Mouse (Mus musculus) heart, postnatal 36 days (tissue): ENCODE results near the gene Csdc2. TPM values are rescaled to one million over a fixed set of nuclear protein-coding genes. Genes with fewer than 3 reads are reported as not detected.
"Not testable (repeated sequence)": the region's sequence is repeated elsewhere in the genome, so short reads cannot be mapped to it uniquely, and the experiment has no call there.

Experiments
- DNase-seq, 2 experiments: peaks; one replicate each; pipeline ENCODE4 v3.0.0; 2021 to 2022
- intact Hi-C: fragments of 180-260 bp; cut with DNase I; formaldehyde crosslinking; loops from one replicate; pipeline ENCODE4 v1.15.1; 2025
- total RNA-seq, 2 experiments: library from RNA; stranded (reverse); gene quantifications; 2 replicates each; pipeline ENCODE4 v1.2.3; 2021

Csdc2 gene
- total RNA-seq, 2 experiments from 2014 or later: 72.5 to 86.4 TPM

GRCm38 (mm10) chr15:81951159-81951558, 14.6 kb downstream of the Csdc2 start:
- intact Hi-C loops: loop anchor here (10.0 kb wide), 1 partner anchor 284 kb away; no protein-coding TSS in a partner anchor

GRCm38 (mm10) chr15:81952310-81952709, 15.8 kb downstream of the Csdc2 start:
- no peak for DNase-seq
- intact Hi-C loops: loop anchor here (10.0 kb wide), 1 partner anchor 282 kb away; no protein-coding TSS in a partner anchor

More at GRCm38 (mm10) chr15:81951159-81951558, 14.6 kb downstream of the Csdc2 start:
- DNase-seq: no peak

GRCm38 (mm10) chr15:81954151-81954583, 17.6 kb downstream of the Csdc2 start:
- intact Hi-C loops: loop anchor here (10.0 kb wide), 1 partner anchor 281 kb away; no protein-coding TSS in a partner anchor
- DNase-seq: no peak

GRCm38 (mm10) chr15:81954716-81955115, 18.2 kb downstream of the Csdc2 start:
- no peak for DNase-seq
- intact Hi-C loops: loop anchor here (10.0 kb wide), 1 partner anchor 280 kb away; no protein-coding TSS in a partner anchor

DNA sequence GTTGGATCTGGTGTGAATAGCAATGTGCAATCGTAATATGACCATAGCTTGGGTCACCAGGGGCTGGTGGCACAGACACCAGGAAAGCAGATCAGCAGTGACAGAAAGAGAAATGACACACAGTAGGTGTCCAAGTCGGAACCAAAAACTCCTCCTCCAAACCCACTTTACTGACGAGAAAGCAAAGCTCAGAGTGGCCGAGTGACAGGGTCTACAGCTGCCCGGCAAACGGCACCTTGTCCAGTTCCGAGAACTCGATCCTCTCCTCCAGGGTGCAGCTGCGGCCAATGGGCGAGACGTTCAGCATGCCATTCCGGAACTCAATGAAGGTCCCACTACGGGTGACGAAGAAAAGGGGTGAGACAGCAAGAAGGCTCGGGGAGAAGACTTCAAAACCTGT, 18.9 kb downstream of the Csdc2 start:
- no peak for DNase-seq
- intact Hi-C loops: loop anchor here (10.0 kb wide), 1 partner anchor 279 kb away; no protein-coding TSS in a partner anchor

DNA sequence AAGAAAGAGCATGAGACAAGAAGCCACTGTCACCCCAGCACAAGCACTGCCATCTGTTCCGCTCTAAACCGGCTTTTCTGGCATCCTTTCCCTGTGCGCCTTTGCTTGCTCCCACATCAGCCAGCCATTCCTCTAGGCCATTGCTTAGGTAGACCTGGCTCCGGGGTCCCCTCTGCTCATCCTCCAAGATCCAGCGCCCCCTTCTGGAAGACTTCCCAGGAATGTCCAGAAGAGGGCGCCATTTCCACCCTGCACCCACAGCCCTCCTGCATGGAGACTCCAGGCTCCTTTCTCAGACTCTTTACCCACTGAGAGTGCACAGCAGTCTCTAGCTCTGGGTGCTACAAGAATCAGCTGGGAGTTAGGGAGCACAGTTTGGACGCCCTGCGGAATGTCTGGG, 19.9 kb downstream of the Csdc2 start:
- DNase-seq: peak in 1 of 2 experiments; percentile 53
- intact Hi-C loops: loop anchor here (10.0 kb wide), 1 partner anchor 278 kb away; no protein-coding TSS in a partner anchor

DNA sequence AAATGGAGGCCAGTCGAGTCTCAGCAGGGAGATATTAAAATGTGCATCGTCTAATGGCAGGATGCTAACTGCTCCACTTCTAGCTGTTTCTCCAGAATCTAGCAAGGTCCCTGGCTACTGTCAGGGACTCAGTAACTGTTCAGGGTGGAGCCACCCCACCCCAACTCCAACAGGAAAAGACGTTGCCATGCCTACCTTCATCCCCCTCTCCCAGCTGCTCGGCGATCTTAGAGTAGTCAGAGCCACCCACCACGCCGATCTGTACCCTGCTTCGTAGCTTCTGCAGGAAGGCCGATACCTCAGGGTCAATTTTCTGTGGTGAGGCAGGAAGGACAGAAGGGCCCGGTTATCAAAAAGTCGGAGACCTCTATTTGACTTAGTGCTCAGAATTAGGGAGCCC, 21.0 kb downstream of the Csdc2 start:
- intact Hi-C loops: loop anchor here (10.0 kb wide), 1 partner anchor 277 kb away; no protein-coding TSS in a partner anchor
- no peak for DNase-seq

DNA sequence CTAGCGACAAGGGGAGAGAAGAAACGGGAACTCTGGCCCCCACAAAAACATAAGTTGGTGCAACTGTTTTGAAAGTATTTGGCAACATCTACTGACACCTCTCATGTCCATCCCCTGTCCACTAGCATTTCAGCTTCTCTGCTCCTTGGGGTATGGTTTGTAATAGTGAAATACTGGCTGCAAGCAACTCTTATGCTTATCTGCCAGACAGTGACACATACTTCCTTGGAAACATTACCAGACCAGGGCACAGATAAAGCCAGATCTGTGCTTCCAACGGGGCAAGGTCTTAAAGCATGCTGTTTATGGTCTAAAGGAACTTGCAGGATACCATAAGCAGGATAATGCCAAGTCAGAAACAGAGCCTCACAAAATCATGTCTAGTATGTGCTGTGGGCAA, 22.3 kb downstream of the Csdc2 start:
- intact Hi-C loops: loop anchor here (10.0 kb wide), 1 partner anchor 276 kb away; no protein-coding TSS in a partner anchor
- DNase-seq: no peak

DNA sequence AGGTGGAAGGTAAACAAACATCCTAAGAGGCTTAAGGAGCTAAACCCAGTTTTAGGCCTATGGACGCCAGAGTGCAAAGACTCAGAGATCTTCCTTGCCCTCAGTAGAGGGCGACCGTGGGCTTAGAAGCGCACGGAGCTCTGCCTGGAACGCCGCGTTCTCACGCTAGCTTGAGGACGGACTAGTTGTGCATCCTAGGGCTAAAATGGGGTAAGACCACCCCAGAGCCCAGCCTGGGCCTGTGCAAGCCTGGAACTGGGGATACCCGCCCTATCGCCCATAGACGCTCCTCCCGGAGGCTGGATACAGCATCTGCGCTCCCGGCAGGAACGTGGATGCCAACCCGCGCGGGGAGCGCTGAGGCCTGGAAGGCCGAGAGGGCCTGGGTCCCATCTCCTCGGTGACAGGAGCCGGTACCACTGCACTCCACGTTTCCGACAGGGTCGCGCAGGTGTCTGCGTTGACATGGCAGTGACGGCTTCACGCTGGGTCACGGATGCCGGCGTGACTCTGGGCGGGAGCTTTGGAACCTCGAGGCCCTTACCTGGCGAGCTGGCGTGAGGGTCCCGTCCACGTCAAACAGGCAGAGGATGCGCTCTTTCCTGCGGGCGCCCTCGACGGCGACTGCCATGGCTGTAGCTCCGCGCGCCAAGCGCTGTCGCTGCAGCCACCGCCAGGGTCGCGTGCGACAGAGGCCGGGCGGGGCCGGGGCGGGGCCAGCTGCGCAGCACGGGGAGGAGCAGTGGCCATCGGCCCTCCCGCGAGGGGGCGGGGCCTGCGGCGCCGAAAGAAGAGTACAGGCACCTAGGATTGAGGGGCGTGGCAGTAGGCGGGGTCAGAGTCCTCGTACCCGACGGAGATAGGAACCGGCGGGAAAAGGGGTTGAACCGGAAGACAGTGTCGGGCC, 23.9 kb downstream of the Csdc2 start, which contains the start of gene Pmm1:
Pmm1 (minus strand) TSS at position 760 of the 907 bp plus-strand sequence.
- intact Hi-C loops: loop anchor here (1.0 to 2.0 kb wide), 3 partner anchors 29 to 80 kb away; partner anchors contain the start of gene Polr3h
- peak; percentile 96 to 98 for DNase-seq

DNA sequence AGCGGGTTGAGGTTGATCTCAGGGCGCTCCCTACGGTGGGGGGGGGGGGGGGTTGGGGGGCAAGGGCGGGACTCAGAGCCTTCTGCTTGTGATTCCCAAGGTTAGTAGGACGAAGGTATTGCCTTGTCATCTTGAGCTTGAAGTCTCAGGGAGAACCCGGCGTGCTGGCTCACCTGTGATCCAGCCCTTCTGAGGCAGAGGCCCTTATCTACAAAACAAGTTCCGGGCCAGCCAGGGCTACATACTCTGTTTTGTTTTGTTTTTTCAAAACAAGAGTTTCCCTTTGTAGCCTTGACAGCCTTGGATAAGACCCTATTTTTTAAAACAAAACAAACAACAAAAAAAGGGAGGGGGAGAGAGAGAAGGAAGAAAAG, 24.5 kb downstream of the Csdc2 start:
- DNase-seq: no peak
- intact Hi-C loops: loop anchor here (2.0 kb wide), 1 partner anchor 34 kb away; the partner anchor contains the start of gene Polr3h

- DNase-seq: no peak
- intact Hi-C loops: no loop called here
These were observed 27.7 kb downstream of the Csdc2 start for GRCm38 (mm10) chr15:81964262-81964661.

- intact Hi-C loops: no loop called here
- no peak for DNase-seq
These were observed 28.5 kb downstream of the Csdc2 start for GRCm38 (mm10) chr15:81964980-81965545.

- no peak for DNase-seq
- intact Hi-C loops: no loop called here
These were observed 29.7 kb downstream of the Csdc2 start for GRCm38 (mm10) chr15:81966062-81966829.

DNA sequence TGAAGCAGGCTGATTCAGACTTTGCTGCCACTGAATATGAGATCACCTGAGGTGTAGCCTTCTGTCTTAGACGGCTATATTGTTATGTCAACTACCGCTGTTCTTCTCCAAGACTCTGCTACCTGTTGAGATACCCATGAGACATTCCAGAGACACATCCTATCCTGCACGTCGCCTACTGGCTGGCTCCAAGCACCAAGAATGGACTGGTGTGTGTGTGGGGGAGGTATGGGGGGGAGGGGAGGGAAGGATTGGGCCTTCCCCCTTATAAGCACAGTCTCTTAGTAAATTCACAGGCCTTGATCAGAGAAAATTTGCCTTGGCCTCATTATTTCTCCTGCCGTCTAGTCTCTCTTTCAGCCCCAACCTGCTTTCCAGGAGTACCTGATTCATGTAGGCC, 31.3 kb downstream of the Csdc2 start:
- no peak for DNase-seq
- intact Hi-C loops: no loop called here

GRCm38 (mm10) chr15:81968447-81968846, 31.9 kb downstream of the Csdc2 start:
- intact Hi-C loops: no loop called here

GRCm38 (mm10) chr15:81969173-81969572, 32.6 kb downstream of the Csdc2 start:
- DNase-seq: no peak
- intact Hi-C loops: no loop called here

More at GRCm38 (mm10) chr15:81968447-81968846, 31.9 kb downstream of the Csdc2 start:
- no peak for DNase-seq

- intact Hi-C loops, DNase-seq: not testable (repeated sequence)
These were observed 33.1 kb downstream of the Csdc2 start for GRCm38 (mm10) chr15:81969635-81970034.

GRCm38 (mm10) chr15:81970498-81970897, 33.9 kb downstream of the Csdc2 start:
- intact Hi-C loops, DNase-seq: not testable (repeated sequence)

DNA sequence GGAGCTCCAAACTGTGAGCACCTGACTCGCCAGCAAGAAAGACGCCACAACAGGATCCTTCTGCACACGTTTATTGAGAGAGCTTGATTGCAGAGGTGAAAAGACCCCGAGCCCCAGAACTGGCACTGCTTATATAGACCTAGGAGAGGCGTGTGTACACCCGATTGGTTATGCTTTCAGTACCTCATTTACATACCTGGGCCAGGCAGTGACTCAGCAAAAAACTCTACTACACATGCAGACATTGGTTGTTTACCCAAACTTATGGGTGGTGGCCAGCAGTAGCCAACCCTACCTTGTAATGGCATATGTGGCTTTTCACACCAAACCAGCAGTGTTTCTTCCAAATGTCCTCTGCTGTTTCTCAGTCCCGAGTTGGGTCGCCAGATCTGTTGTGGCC, 38.6 kb downstream of the Csdc2 start:
- intact Hi-C loops, DNase-seq: not testable (repeated sequence)

- intact Hi-C loops: no loop called here
- no peak for DNase-seq
These were observed 43.8 kb downstream of the Csdc2 start, which contains the start of gene 1700029P11Rik for GRCm38 (mm10) chr15:81980321-81980720. 1700029P11Rik (plus strand) TSS chr15:81980540.
